15 mouse cellular contexts compared by ENCODE assay signal in the genomic region with DNA sequence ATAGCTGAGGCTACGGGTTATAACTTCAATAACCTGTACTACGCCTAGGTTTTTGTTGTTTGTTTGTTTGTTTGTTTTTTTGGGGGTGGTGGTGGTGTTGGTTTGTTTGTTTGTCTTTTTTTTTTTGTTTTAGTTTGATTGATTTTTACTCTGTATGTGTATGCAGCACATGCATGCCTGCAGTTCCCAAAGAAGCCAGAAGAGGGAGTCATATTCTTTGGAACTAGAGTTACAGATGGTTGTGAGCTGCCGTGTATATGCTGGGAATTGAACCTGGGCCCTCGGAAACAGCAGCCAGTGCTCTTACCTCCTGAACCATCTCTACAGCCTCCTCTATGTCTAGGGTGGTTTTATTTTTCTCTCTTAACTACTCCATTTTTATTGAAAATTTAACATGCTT.
DNase-seq lines count a peak whose midpoint lies in the region; ATAC-seq and TF ChIP-seq lines count a peak whose summit lies in the region.
"Had no signal": no experiment of that assay in that cellular context is flagged by ENCODE, and none has a peak within 500 bp of the region (broad histone marks: within the 10 kb centered on the region; RNA-seq: fewer than 3 reads in every experiment).

No protein-coding gene starts in this region.

- no peak overlapping the region for H3K27ac ChIP-seq in intestine, postnatal 0 days (ENCODE audit: low read depth, low read length)
- no peak overlapping the region for H3K27ac ChIP-seq in intestine, embryonic 15.5 days
- H3K27ac ChIP-seq in testis, adult 2 months (ENCODE audit: control insufficient read depth, insufficient read depth, low read depth, low read length), result no peak overlapping the region
- no peak overlapping the region for H3K27ac ChIP-seq in small intestine, adult 2 months (ENCODE audit: insufficient read depth, low read depth, low read length)
- H3K27ac ChIP-seq: forebrain, embryonic 12.5 days; heart, embryonic 15.5 days; kidney, embryonic 15.5 days; liver, embryonic 13.5 days; neural tube, embryonic 12.5 days had no signal

- peak; percentile 37 for TF ChIP-seq CTCF in intestine, postnatal 0 days (IDR thresholded peaks at IDR 0.05; ENCODE audit: low read depth)
- TF ChIP-seq CTCF in testis, adult 2 months (IDR thresholded peaks at IDR 0.05; ENCODE audit: control insufficient read depth, insufficient read depth, insufficient replicate concordance, low read depth, low read length), result peak; percentile 21; the same call in 1 of the 2 replicates
- peak; percentile 32 for TF ChIP-seq CTCF in E14TG2a.4 (conservative IDR thresholded peaks at IDR 0.05; ENCODE audit: low read length)
- peak; percentile 26; the same call in 1 of the 2 replicates for TF ChIP-seq CTCF in small intestine, adult 2 months (IDR thresholded peaks at IDR 0.05; ENCODE audit: extremely low read depth, insufficient read length, insufficient replicate concordance, low read depth, low read length)

- TF ChIP-seq POLR2A in testis, adult 2 months (IDR thresholded peaks at IDR 0.05; ENCODE audit: control insufficient read depth, low read depth, low read length), result no peak
- TF ChIP-seq POLR2A in small intestine, adult 2 months (IDR thresholded peaks at IDR 0.05; ENCODE audit: low read depth, low read length), result no peak

- no peaks in the 10 kb centered on the region for H3K27me3 ChIP-seq in intestine, postnatal 0 days (replicated peaks; ENCODE audit: control insufficient read depth, insufficient read depth, low read length)
- H3K27me3 ChIP-seq in intestine, embryonic 15.5 days (replicated peaks), result no peaks in the 10 kb centered on the region
- no peaks in the 10 kb centered on the region for H3K27me3 ChIP-seq in testis, adult 2 months (ENCODE audit: control insufficient read depth, insufficient read depth, low read length)
- peaks cover 18% of the 10 kb centered on the region for H3K27me3 ChIP-seq in E14TG2a.4 (ENCODE audit: insufficient read depth, low read length)
- H3K27me3 ChIP-seq in small intestine, adult 2 months (ENCODE audit: control insufficient read depth, insufficient read depth, low read length), result no peaks in the 10 kb centered on the region
- H3K27me3 ChIP-seq: forebrain, embryonic 12.5 days; heart, embryonic 15.5 days; kidney, embryonic 15.5 days; liver, embryonic 13.5 days; neural tube, embryonic 12.5 days had no signal

- no peaks in the 10 kb centered on the region for H3K36me3 ChIP-seq in intestine, postnatal 0 days (ENCODE audit: control insufficient read depth, insufficient read depth)
- no peaks in the 10 kb centered on the region for H3K36me3 ChIP-seq in intestine, embryonic 15.5 days
- no peaks in the 10 kb centered on the region for H3K36me3 ChIP-seq in testis, adult 2 months (ENCODE audit: control insufficient read depth, insufficient read depth, low read length)
- H3K36me3 ChIP-seq in E14TG2a.4 (ENCODE audit: insufficient read depth, low read length), result no peaks in the 10 kb centered on the region
- no peaks in the 10 kb centered on the region for H3K36me3 ChIP-seq in small intestine, adult 2 months (ENCODE audit: control insufficient read depth, insufficient read depth, low read length)
- H3K36me3 ChIP-seq: forebrain, embryonic 12.5 days; heart, embryonic 15.5 days; kidney, embryonic 15.5 days; liver, embryonic 13.5 days; neural tube, embryonic 12.5 days had no signal

- no peak for ATAC-seq in intestine, postnatal 0 days
- ATAC-seq in intestine, embryonic 15.5 days, result no peak

- WGBS in intestine, postnatal 0 days, result 94% methylated on average over 4 of the region's 4 CpGs
- 93% methylated on average over 4 of the region's 4 CpGs for WGBS in intestine, embryonic 15.5 days
- 90% methylated on average over 4 of the region's 4 CpGs for WGBS in small intestine, adult 2 months

- no peak for DNase-seq in testis, postnatal 10 days (ENCODE audit: low spot score)
- no peak for DNase-seq in Muller cell, postnatal 12 days (ENCODE audit: inconsistent ontology term)
- DNase-seq in adrenal gland, adult 2 months, result no peak
- DNase-seq: liver, embryonic 13.5 days; lung, postnatal 10 days; spleen, adult 18-20 months had no signal

- no peak overlapping the region for H3K9ac ChIP-seq in intestine, postnatal 0 days (ENCODE audit: low read depth, low read length)
- no peak overlapping the region for H3K9ac ChIP-seq in intestine, embryonic 15.5 days
- H3K9ac ChIP-seq: forebrain, embryonic 12.5 days; heart, embryonic 15.5 days; kidney, embryonic 15.5 days; liver, embryonic 13.5 days; neural tube, embryonic 12.5 days had no signal

- no peaks in the 10 kb centered on the region for H3K9me3 ChIP-seq in intestine, postnatal 0 days (ENCODE audit: control insufficient read depth)
- H3K9me3 ChIP-seq in intestine, embryonic 15.5 days, result no peaks in the 10 kb centered on the region
- H3K9me3 ChIP-seq in E14TG2a.4 (ENCODE audit: low read length), result no peaks in the 10 kb centered on the region
- H3K9me3 ChIP-seq: forebrain, embryonic 12.5 days; heart, embryonic 15.5 days; kidney, embryonic 15.5 days; liver, embryonic 13.5 days; neural tube, embryonic 12.5 days had no signal

- no peaks in the 10 kb centered on the region for H3K4me1 ChIP-seq in intestine, postnatal 0 days (replicated peaks; ENCODE audit: control insufficient read depth, insufficient read depth, low read length)
- H3K4me1 ChIP-seq in intestine, embryonic 15.5 days (replicated peaks), result no peaks in the 10 kb centered on the region
- H3K4me1 ChIP-seq in testis, adult 2 months (ENCODE audit: control insufficient read depth, insufficient read depth, low read length), result no peaks in the 10 kb centered on the region
- H3K4me1 ChIP-seq in E14TG2a.4 (replicated peaks; ENCODE audit: low read depth, low read length), result no peaks in the 10 kb centered on the region
- H3K4me1 ChIP-seq in small intestine, adult 2 months (ENCODE audit: control insufficient read depth, insufficient read depth, insufficient read length, low read length), result no peaks in the 10 kb centered on the region
- H3K4me1 ChIP-seq: heart, embryonic 15.5 days; liver, embryonic 13.5 days; neural tube, embryonic 12.5 days had no signal

- no peak overlapping the region for H3K4me3 ChIP-seq in intestine, postnatal 0 days (ENCODE audit: low read depth, low read length)
- H3K4me3 ChIP-seq in intestine, embryonic 15.5 days (replicated peaks), result no peak overlapping the region
- H3K4me3 ChIP-seq in testis, adult 2 months (ENCODE audit: control insufficient read depth, low read depth, low read length), result no peak overlapping the region
- H3K4me3 ChIP-seq in E14TG2a.4 (replicated peaks; ENCODE audit: low read length), result no peak overlapping the region
- no peak overlapping the region for H3K4me3 ChIP-seq in small intestine, adult 2 months (ENCODE audit: low read depth, low read length)
- H3K4me3 ChIP-seq: forebrain, embryonic 12.5 days; heart, embryonic 15.5 days; kidney, embryonic 15.5 days; liver, embryonic 13.5 days; neural tube, embryonic 12.5 days had no signal

- H3K4me2 ChIP-seq in intestine, postnatal 0 days (replicated peaks; ENCODE audit: low read depth), result no peak overlapping the region
- H3K4me2 ChIP-seq in intestine, embryonic 15.5 days (replicated peaks), result no peak overlapping the region
- H3K4me2 ChIP-seq: forebrain, embryonic 12.5 days; heart, embryonic 15.5 days; kidney, embryonic 15.5 days; liver, embryonic 13.5 days; neural tube, embryonic 12.5 days had no signal
